Mouse (Mus musculus) thymus, adult 2 months (tissue): ENCODE data around the gene C2cd5. TPM values are rescaled to one million over a fixed set of nuclear protein-coding genes. Genes with fewer than 3 reads are reported as not detected.
"Not testable (repeated sequence)": the region's sequence is repeated elsewhere in the genome, so short reads cannot be mapped to it uniquely, and the experiment has no call there.

Experiments
- DNase-seq: peaks from one replicate; pipeline ENCODE4 v3.0.0; 2021
- H3K27ac ChIP-seq: fragments of 200-500 bp; 2 replicates; pipeline ENCODE4 v1.5.1; 2012; ENCODE audit warnings: low read length, control low read depth; ENCODE audit not compliant: control insufficient read depth, insufficient read depth
- H3K27me3 ChIP-seq: fragments of 200-500 bp; 2 replicates; pipeline ENCODE4 v1.6.1; 2012; ENCODE audit warnings: mild to moderate bottlenecking, low read length, moderate library complexity, mixed read lengths; ENCODE audit not compliant: control insufficient read depth, insufficient read depth
- H3K36me3 ChIP-seq: fragments of 200-500 bp; 2 replicates; pipeline ENCODE4 v1.6.1; 2012; ENCODE audit warnings: mild to moderate bottlenecking, low read length, moderate library complexity; ENCODE audit not compliant: control insufficient read depth, insufficient read depth
- H3K4me1 ChIP-seq: fragments of 200-500 bp; replicated peaks from 2 replicates; pipeline ENCODE4 v1.6.1; 2012; ENCODE audit warnings: low read length; ENCODE audit not compliant: control insufficient read depth, insufficient read depth
- H3K4me3 ChIP-seq: fragments of 200-500 bp; 2 replicates; pipeline ENCODE4 v1.5.1; 2012; ENCODE audit warnings: mild to moderate bottlenecking, low read length, control low read depth, moderate library complexity; ENCODE audit not compliant: control insufficient read depth, insufficient read depth
- CTCF ChIP-seq: fragments of 200-500 bp; IDR thresholded peaks from 2 replicates; pipeline ENCODE4 v1.5.1; 2012; ENCODE audit warnings: mild to moderate bottlenecking, control low read depth, low read length, moderate library complexity, borderline replicate concordance; ENCODE audit not compliant: control insufficient read depth, poor library complexity, insufficient read depth; ENCODE audit errors: extremely low read depth
- POLR2A ChIP-seq: fragments of 200-500 bp; IDR thresholded peaks from 2 replicates; pipeline ENCODE4 v1.6.1; 2012; ENCODE audit warnings: mild to moderate bottlenecking, low read length, control low read depth, moderate library complexity; ENCODE audit not compliant: control insufficient read depth, poor library complexity, insufficient read depth; ENCODE audit errors: extremely low read depth
- WGBS: fragments of 180-500 bp; shearing (Covaris S2); methylation state at CpG from one replicate; pipeline ENCODE4 v1.1.7; 2018; 5-methylcytosine and 5-hydroxymethylcytosine counted together
- polyA plus RNA-seq: library from polyadenylated mRNA; depleted of rRNA; stranded (reverse); fragments of >200 nt; gene quantifications from 2 replicates; pipeline ENCODE4 v1.2.3, GENCODE M21; 2012

C2cd5 gene
- polyA plus RNA-seq, 1 experiment: 36.2 TPM

DNA sequence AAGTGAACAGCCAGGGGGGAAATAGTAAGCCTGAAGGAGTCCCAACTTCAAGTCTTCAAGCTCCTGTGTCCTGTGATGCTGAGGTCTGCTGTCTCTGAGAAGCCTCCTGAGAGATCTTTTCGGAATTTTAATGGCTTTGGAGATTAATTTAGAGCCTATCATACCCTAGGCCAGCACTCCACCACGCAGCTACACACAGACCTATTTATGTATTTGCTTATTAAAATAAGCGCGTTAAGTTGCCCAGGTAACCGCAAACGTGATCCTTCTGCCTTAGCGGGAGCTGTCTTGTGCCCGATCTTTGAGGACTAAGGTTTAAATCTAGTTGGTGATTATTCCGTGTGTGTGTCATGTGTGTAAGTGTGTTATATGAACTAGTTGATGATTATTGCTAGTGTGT is 43.4 kb upstream of the C2cd5 start:
- Histone ChIP-seq H3K27me3 (no peaks in the 10 kb centered on the region), H3K36me3 (no peaks in the 10 kb centered on the region), H3K27ac (no peak overlapping the region), H3K4me1 (peaks cover 11% of the 10 kb centered on the region), H3K4me3 (no peak overlapping the region)
- no peak for TF ChIP-seq CTCF
- TF ChIP-seq POLR2A: no peak
- WGBS: 95% methylated on average over 9 of the region's 9 CpGs
- no peak for DNase-seq

DNA sequence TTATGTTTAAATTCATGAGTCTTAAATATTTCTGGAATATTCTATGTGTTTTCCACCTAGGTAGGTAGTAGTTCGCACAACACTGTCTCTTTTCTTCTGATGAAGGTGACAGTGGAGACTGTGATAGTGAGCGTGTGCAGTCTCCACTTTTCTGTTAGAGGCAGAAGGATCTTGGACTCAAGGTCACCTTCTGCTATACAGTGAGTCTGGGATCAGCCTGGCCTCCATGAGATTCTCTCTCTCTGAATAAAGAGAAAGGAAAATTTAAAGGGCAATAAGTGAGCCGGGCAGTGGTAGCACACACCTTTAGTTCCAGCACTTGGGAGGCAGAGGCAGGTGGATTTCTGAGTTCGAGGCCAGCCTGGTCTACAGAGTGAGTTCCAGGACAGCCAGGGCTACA is 42.9 kb upstream of the C2cd5 start:
- no peak for TF ChIP-seq POLR2A
- TF ChIP-seq CTCF: no peak
- no peak overlapping the region for H3K27ac ChIP-seq

DNA sequence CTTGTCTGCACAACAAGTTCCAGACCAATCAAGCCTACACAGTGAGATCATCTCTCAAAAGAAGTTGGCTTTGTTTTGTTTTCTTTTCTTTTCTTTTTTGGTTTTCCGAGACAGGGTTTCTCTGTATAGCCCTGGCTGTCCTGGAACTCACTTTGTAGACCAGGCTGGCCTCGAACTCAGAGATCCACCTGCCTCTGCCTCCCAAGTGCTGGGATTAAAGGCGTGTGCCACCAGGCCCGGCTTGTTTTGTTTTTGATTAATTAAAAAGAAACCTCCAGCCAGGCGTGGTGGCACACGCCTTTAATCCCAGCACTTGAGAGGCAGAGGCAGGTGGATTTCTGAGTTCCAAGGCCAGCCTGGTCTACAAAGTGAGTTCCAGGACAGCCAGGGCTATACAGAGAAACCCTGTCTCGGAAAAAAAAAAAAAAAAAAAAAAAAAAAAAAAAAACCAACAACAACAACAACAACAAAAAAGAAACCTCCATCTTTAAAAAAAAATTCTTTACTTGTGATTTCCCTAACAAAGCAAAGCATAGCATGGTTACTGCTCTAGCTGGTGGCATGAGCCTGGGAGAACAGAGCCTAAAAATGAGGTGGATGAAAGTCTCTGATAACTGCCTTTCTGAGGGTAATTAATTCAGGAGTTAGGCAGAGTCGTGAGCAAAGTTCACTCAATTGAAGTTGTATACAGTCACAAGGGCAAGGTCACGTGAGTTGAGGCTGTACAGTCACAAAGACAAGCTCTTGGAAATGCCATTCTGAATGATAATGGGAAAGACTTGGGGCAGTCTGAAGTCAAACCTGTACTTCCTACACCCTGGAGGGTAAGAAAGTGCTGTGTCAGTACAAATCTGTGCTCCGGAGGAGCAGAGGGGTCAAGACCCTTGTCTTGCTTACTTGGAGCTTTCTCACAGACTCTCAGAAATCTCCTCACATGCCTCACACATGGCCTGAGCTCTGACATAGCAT is 42.0 kb upstream of the C2cd5 start:
- DNase-seq, H3K4me1 ChIP-seq, H3K27me3 ChIP-seq, H3K4me3 ChIP-seq, H3K27ac ChIP-seq, H3K36me3 ChIP-seq: not testable (repeated sequence)
- WGBS: 90% methylated on average over 10 of the region's 10 CpGs

More for the DNA sequence above, 42.9 kb upstream of the C2cd5 start:
- 97% methylated on average over 4 of the region's 4 CpGs for WGBS
- peaks cover 11% of the 10 kb centered on the region for H3K4me1 ChIP-seq
- no peak for DNase-seq
- no peak overlapping the region for H3K4me3 ChIP-seq
- H3K36me3 ChIP-seq: no peaks in the 10 kb centered on the region
- no peaks in the 10 kb centered on the region for H3K27me3 ChIP-seq

DNA sequence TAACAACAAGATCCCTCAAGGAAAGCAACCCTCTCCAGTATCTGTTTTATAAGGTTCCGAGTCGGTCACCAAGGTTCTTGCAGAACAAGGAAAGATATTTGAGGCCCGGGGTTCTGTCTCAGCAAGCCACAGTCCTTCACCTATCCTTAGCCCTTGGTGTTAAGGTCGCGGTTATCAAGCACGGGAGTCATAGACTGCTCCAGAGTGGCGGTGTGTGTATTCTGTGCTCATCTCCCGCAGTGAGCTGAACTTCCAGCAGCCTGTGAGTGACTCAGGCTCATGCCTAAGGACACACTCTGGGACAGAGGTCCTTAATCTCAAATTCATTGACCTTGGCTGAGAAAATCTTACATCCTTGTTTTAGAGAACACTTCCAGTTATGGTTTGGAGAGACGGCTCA is 40.9 kb upstream of the C2cd5 start:
- Histone ChIP-seq H3K4me3 (no peak overlapping the region), H3K27ac (no peak overlapping the region), H3K36me3 (no peaks in the 10 kb centered on the region), H3K27me3 (no peaks in the 10 kb centered on the region), H3K4me1 (peaks cover 4% of the 10 kb centered on the region; the same call in 1 of the 2 replicates)
- WGBS: 98% methylated on average over 9 of the region's 9 CpGs
- TF ChIP-seq POLR2A: no peak
- no peak for TF ChIP-seq CTCF
- DNase-seq: no peak

DNA sequence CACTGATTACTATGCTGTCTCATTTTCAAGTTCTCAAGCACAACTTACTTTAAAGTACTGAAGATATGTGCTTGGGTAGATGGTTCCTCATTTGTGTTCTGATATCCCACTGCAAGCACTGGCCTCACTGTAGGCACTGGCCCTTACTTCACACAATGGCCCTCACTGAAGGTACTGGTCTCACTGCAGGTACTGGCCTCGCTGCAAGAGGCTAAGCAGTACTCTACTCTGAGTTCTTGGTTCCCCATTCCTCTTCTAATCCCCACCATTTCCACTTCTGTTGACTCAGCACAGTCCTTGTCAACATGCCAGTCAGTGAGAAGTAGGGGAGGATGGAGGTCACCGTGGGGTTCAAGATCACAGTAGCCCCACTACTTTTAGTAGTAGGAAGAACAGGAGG is 39.5 kb upstream of the C2cd5 start:
- 76% methylated on average over 2 of the region's 2 CpGs for WGBS
- Histone ChIP-seq H3K4me3 (no peak overlapping the region), H3K27me3 (no peaks in the 10 kb centered on the region), H3K4me1 (0 out of 2 replicates have a peak, but pooled peaks cover 3% of the 10 kb centered on the region), H3K27ac (no peak overlapping the region), H3K36me3 (no peaks in the 10 kb centered on the region)
- TF ChIP-seq POLR2A (no peak), CTCF (no peak)
- DNase-seq: no peak

DNA sequence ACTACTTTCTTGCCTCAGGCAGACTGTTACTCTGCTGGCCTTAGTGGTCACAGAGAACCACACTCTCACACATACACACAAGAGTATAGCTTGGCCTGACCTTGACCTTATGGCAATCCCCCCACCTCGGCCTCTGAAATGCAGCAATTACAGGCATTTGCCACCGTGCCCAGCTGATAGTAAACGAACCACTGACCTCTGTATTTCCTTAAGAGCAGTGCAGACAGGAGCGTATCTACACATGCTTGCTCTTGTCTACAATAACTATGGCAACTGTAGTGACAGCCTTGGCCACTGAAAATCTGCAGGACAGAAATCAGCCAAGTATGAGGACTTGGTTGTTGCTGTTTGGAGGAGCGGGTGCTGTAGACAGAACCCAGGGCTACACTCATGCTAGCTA is 37.4 kb upstream of the C2cd5 start:
- Histone ChIP-seq H3K4me1 (no peaks in the 10 kb centered on the region), H3K27me3 (no peaks in the 10 kb centered on the region), H3K4me3 (no peak overlapping the region), H3K36me3 (no peaks in the 10 kb centered on the region), H3K27ac (no peak overlapping the region)
- WGBS: 98% methylated on average over 5 of the region's 5 CpGs
- no peak for DNase-seq
- TF ChIP-seq POLR2A: no peak
- no peak for TF ChIP-seq CTCF
